Mouse (Mus musculus) midbrain, postnatal 0 days (tissue): Measurements from ENCODE around the gene Cdc42se1. TPM values are rescaled to one million over a fixed set of nuclear protein-coding genes. Genes with fewer than 3 reads are reported as not detected.

ENCODE experiments used
- ATAC-seq: fragments of 200-750 bp; cut with Nextera tagmentation; 2 replicates; pipeline ENCODE4 v1.8.0; 2017; ENCODE audit warnings: moderate number of reproducible peaks, mild to moderate bottlenecking, moderate TSS enrichment, moderate library complexity; ENCODE audit not compliant: low FRiP score
- DNase-seq: peaks from one replicate; pipeline ENCODE4 v3.0.0-alpha.2; 2015; ENCODE audit warnings: low spot score
- H3K27ac ChIP-seq: fragments of 300-500 bp; sonication (generic); 2 replicates; pipeline ENCODE4 v1.5.1; 2014; ENCODE audit warnings: low read depth, mild to moderate bottlenecking, low read length, mixed read lengths
- H3K27me3 ChIP-seq: fragments of 300-500 bp; sonication (generic); 2 replicates; pipeline ENCODE4 v1.6.1; 2014; ENCODE audit warnings: low read length, control low read depth, mixed read lengths; ENCODE audit not compliant: insufficient read depth
- H3K36me3 ChIP-seq: fragments of 300-500 bp; sonication (generic); 2 replicates; pipeline ENCODE4 v1.6.1; 2014; ENCODE audit warnings: low read length, control low read depth, mixed read lengths; ENCODE audit not compliant: insufficient read depth
- H3K4me1 ChIP-seq: fragments of 300-500 bp; sonication (generic); 2 replicates; pipeline ENCODE4 v1.6.1; 2014; ENCODE audit warnings: mild to moderate bottlenecking, control low read depth, antibody characterized with exemption, low read length, mixed read lengths; ENCODE audit not compliant: insufficient read depth
- H3K4me2 ChIP-seq: fragments of 300-500 bp; sonication (generic); 2 replicates; pipeline ENCODE4 v1.6.1; 2014; ENCODE audit warnings: low read depth, mild to moderate bottlenecking, low read length, mixed read lengths; ENCODE audit not compliant: poor library complexity, severe bottlenecking
- H3K4me3 ChIP-seq: fragments of 300-500 bp; sonication (generic); 2 replicates; pipeline ENCODE4 v1.5.1; 2014; ENCODE audit warnings: low read depth, mild to moderate bottlenecking, low read length, moderate library complexity
- H3K9ac ChIP-seq: fragments of 300-500 bp; sonication (generic); replicated peaks from 2 replicates; pipeline ENCODE4 v1.6.1; 2014; ENCODE audit warnings: mild to moderate bottlenecking, low read length, moderate library complexity, mixed read lengths; ENCODE audit not compliant: poor library complexity, severe bottlenecking
- H3K9me3 ChIP-seq: fragments of 300-500 bp; sonication (generic); 2 replicates; pipeline ENCODE4 v1.6.1; 2016; ENCODE audit warnings: low read length, control low read depth
- CTCF ChIP-seq: IDR thresholded peaks from 2 replicates; pipeline ENCODE4 v1.5.1; 2016; ENCODE audit warnings: antibody characterized with exemption, mild to moderate bottlenecking
- WGBS: fragments of 180-500 bp; shearing (Covaris S2); extraction: QIAGEN DNeasy Blood & Tissue Kit; methylation state at CpG from one replicate; pipeline ENCODE4 v1.1.7; 2014; 5-methylcytosine and 5-hydroxymethylcytosine counted together
- polyA plus RNA-seq: library from polyadenylated mRNA; unstranded; fragments of >200 nt; fragmentation: Nextera tagmentation; extraction: Ambion mirVana; gene quantifications from 2 replicates; pipeline ENCODE4 v1.2.1, GENCODE M21; 2015
- total RNA-seq: library from RNA; depleted of rRNA; stranded (reverse); fragments of >200 nt; gene quantifications from 2 replicates; pipeline ENCODE4 v1.2.3, GENCODE M21; 2014

The Cdc42se1 gene
- total and polyA plus RNA-seq, 2 experiments from 2014 or later: 40.9 to 54.7 TPM

- Histone ChIP-seq H3K4me3 (peak overlapping the region; percentile 73), H3K4me1 (peaks cover 9% of the 10 kb centered on the region; the same call in 1 of the 2 replicates), H3K4me2 (peak overlapping the region; percentile 93), H3K9me3 (no peaks in the 10 kb centered on the region), H3K27ac (peak overlapping the region; percentile 87), H3K9ac (peak overlapping the region; percentile 80), H3K36me3 (no peaks in the 10 kb centered on the region), H3K27me3 (no peaks in the 10 kb centered on the region)
- ATAC-seq (no peak), DNase-seq (peak; percentile 39)
- under 1% methylated on average over 11 of the region's 11 CpGs for WGBS
- no peak for TF ChIP-seq CTCF
These were observed 53.9 kb downstream of the Cdc42se1 start for GRCm38 (mm10) chr3:95282381-95282864.

DNA sequence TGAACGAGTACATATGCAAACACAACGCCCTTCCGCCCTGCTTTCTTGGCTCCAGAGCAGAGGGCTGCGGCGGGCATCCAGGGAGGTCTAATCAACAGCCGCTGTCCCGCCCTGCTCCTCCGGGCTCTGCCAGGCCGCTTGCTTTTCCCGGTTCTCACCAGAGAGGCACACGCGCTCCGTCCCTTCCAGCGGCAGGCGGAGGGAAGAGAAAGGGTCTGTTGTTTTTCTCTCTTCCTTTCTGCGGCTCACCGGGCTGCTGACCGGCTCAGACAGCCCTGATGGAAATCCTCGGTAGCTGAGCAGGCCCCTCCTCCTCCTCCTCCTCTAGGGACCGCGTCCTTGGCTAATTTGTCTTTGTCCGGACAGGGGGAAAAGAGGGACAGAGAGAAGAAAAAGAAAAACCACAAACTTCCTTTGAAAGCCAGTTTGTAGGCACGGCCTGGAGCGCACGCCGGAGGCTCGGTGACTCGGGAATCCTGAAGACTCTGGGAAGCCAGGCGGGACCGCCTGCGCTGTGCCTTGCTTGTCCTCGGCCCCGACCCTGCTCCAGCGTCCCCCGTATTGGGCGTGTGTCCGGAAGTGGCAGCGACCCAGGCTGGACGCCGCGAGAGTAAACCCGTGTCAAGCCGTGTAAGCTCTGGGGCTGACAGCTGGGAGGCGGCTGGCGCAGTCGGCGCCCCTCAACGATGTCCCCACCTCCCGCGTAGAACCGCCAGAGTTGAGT, 54.5 kb downstream of the Cdc42se1 start:
- peak overlapping the region; percentile 87 for H3K27ac ChIP-seq
- H3K4me3 ChIP-seq: peak overlapping the region; percentile 73
- H3K4me1 ChIP-seq: peaks cover 9% of the 10 kb centered on the region; the same call in 1 of the 2 replicates
- peak overlapping the region; percentile 80 for H3K9ac ChIP-seq
- peak overlapping the region; percentile 93 for H3K4me2 ChIP-seq
- H3K9me3 ChIP-seq: no peaks in the 10 kb centered on the region
- ATAC-seq: peak; percentile 55
- peaks cover 3% of the 10 kb centered on the region; the same call in 1 of the 2 replicates for H3K36me3 ChIP-seq
- H3K27me3 ChIP-seq: no peaks in the 10 kb centered on the region
- peak; percentile 55 for TF ChIP-seq CTCF
- DNase-seq: peak; percentile 88
- WGBS: under 1% methylated on average over 51 of the region's 51 CpGs

GRCm38 (mm10) chr3:95283589-95283941, 55.0 kb downstream of the Cdc42se1 start:
- DNase-seq: no peak
- Histone ChIP-seq H3K27me3 (no peaks in the 10 kb centered on the region), H3K36me3 (peaks cover 7% of the 10 kb centered on the region; the same call in 1 of the 2 replicates), H3K4me1 (peaks cover 9% of the 10 kb centered on the region; the same call in 1 of the 2 replicates), H3K4me2 (peak overlapping the region; percentile 93), H3K4me3 (peak overlapping the region; percentile 73), H3K27ac (peak overlapping the region; percentile 87), H3K9ac (peak overlapping the region; percentile 80), H3K9me3 (no peaks in the 10 kb centered on the region)
- 1% methylated on average over 7 of the region's 7 CpGs for WGBS
- TF ChIP-seq CTCF: no peak
- no peak for ATAC-seq

GRCm38 (mm10) chr3:95284062-95284461, 55.5 kb downstream of the Cdc42se1 start:
- peak overlapping the region; percentile 80; the same call in 1 of the 2 replicates for H3K9ac ChIP-seq
- peaks cover 8% of the 10 kb centered on the region; the same call in 1 of the 2 replicates for H3K36me3 ChIP-seq
- ATAC-seq: no peak
- no peak for DNase-seq
- no peak for TF ChIP-seq CTCF
- peak overlapping the region; percentile 73 for H3K4me3 ChIP-seq
- 10% methylated on average over 1 of the region's 1 CpGs for WGBS
- no peaks in the 10 kb centered on the region for H3K27me3 ChIP-seq
- H3K27ac ChIP-seq: peak overlapping the region; percentile 87; the same call in 1 of the 2 replicates
- peaks cover 9% of the 10 kb centered on the region; the same call in 1 of the 2 replicates for H3K4me1 ChIP-seq
- H3K4me2 ChIP-seq: peak overlapping the region; percentile 93
- H3K9me3 ChIP-seq: no peaks in the 10 kb centered on the region

- DNase-seq (no peak), ATAC-seq (no peak)
- 90% methylated on average over 12 of the region's 12 CpGs for WGBS
- peaks cover 8% of the 10 kb centered on the region; the same call in 1 of the 2 replicates for H3K36me3 ChIP-seq
- H3K27ac ChIP-seq: no peak overlapping the region
- H3K9ac ChIP-seq: 0 out of 2 replicates have a peak overlapping the region, but pooled peaks have one; percentile 4
- TF ChIP-seq CTCF: no peak
- H3K27me3 ChIP-seq: no peaks in the 10 kb centered on the region
- H3K4me3 ChIP-seq: no peak overlapping the region
- H3K4me1 ChIP-seq: peaks cover 9% of the 10 kb centered on the region; the same call in 1 of the 2 replicates
- no peaks in the 10 kb centered on the region for H3K9me3 ChIP-seq
- H3K4me2 ChIP-seq: peak overlapping the region; percentile 93; the same call in 1 of the 2 replicates
These were observed 56.2 kb downstream of the Cdc42se1 start for GRCm38 (mm10) chr3:95284501-95285281.
